Mouse (Mus musculus) liver (tissue): ENCODE data around the gene Olfr1504.
"Not testable (repeated sequence)": the region's sequence is repeated elsewhere in the genome, so short reads cannot be mapped to it uniquely, and the experiment has no call there.

Experiments used
- DNase-seq: peaks from one replicate; pipeline ENCODE4 v3.0.0-alpha.2; 2020; ENCODE audit warnings: mixed read lengths

Gene Olfr1504

GRCm38 (mm10) chr19:13897828-13898227, at the start of gene Olfr1504:
Gene Olfr1504, minus strand, starts transcription at chr19:13897928.
- no peak for DNase-seq

DNA sequence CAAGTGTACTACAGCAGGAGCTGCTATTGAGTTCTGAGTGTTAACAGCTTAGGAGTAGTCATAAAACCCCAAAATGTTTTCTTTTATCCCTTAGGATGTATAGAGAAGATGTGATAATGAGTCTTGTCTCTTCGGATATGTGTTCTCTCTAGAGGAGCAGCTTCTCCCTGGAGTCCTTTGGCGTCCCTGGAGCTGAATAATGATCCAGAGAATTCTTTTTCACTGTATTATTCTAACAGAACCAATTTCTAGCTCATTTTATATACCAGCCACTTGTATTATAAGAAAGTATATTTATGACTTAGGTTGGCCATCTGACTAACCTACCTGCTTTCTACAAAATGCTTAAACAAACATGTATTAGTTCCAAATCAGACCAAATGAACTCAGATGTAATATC, 15.5 kb upstream of the Olfr1504 start, which contains the start of gene Olfr1505:
Gene Olfr1505 (plus strand): TSS at position 301 of the 400 bp plus-strand sequence.
- DNase-seq, result no peak

GRCm38 (mm10) chr19:13861495-13861894, 36.2 kb downstream of the Olfr1504 start, which contains the start of gene Olfr1502:
Gene Olfr1502, plus strand, starts transcription at chr19:13861795.
- no peak for DNase-seq

- DNase-seq, result not testable (repeated sequence)
Observed at GRCm38 (mm10) chr19:13850592-13850991, 47.1 kb downstream of the Olfr1504 start, which contains the start of gene Olfr1501. Gene Olfr1501, minus strand, starts transcription at chr19:13850692.
